Mouse (Mus musculus) embryonic facial prominence, embryonic 13.5 days (tissue): ENCODE results near the gene Vmp1. TPM values are rescaled to one million over a fixed set of nuclear protein-coding genes. Genes with fewer than 3 reads are reported as not detected.

ENCODE experiments used
- ATAC-seq: fragments of 200-750 bp; cut with Nextera tagmentation; 2 replicates; pipeline ENCODE4 v1.8.0; 2017; ENCODE audit warnings: low read depth; ENCODE audit not compliant: insufficient number of reproducible peaks, insufficient read depth, low FRiP score, low TSS enrichment
- H3K27ac ChIP-seq: fragments of 300-500 bp; sonication (generic); 2 replicates; pipeline ENCODE4 v1.5.1; 2015; ENCODE audit warnings: moderate library complexity, mild to moderate bottlenecking, inconsistent platforms
- H3K27me3 ChIP-seq: fragments of 300-500 bp; sonication (generic); 2 replicates; pipeline ENCODE4 v1.6.1; 2015; ENCODE audit warnings: mild to moderate bottlenecking, inconsistent platforms
- H3K36me3 ChIP-seq: fragments of 300-500 bp; sonication (generic); 2 replicates; pipeline ENCODE4 v1.6.1; 2015; ENCODE audit warnings: mild to moderate bottlenecking, inconsistent platforms
- H3K4me1 ChIP-seq: fragments of 300-500 bp; sonication (generic); 2 replicates; pipeline ENCODE4 v1.6.1; 2015; ENCODE audit warnings: inconsistent platforms
- H3K4me2 ChIP-seq: fragments of 300-500 bp; sonication (generic); 2 replicates; pipeline ENCODE4 v1.6.1; 2015; ENCODE audit warnings: moderate library complexity, mild to moderate bottlenecking, inconsistent platforms
- H3K4me3 ChIP-seq: fragments of 300-500 bp; sonication (generic); 2 replicates; pipeline ENCODE4 v1.5.1; 2015; ENCODE audit warnings: mild to moderate bottlenecking, inconsistent platforms
- H3K9ac ChIP-seq: fragments of 300-500 bp; sonication (generic); 2 replicates; pipeline ENCODE4 v1.6.1; 2015; ENCODE audit warnings: mild to moderate bottlenecking, inconsistent platforms
- H3K9me3 ChIP-seq: fragments of 300-500 bp; sonication (generic); 2 replicates; pipeline ENCODE4 v1.6.1; 2016; ENCODE audit warnings: inconsistent platforms
- WGBS: fragments of 180-500 bp; shearing (Covaris S2); methylation state at CpG from one replicate; pipeline ENCODE4 v1.1.7; 2015; ENCODE audit warnings: mixed read lengths; 5-methylcytosine and 5-hydroxymethylcytosine counted together
- polyA plus RNA-seq: library from polyadenylated mRNA; unstranded; fragments of >200 nt; fragmentation: Nextera tagmentation; extraction: Ambion mirVana; gene quantifications from 2 replicates; pipeline ENCODE4 v1.2.1, GENCODE M21; 2015

Gene Vmp1
- polyA plus RNA-seq, 1 experiment from 2014 or later: 86.1 TPM

GRCm38 (mm10) chr11:86586868-86587792 lies 96.5 kb downstream of the Vmp1 start:
- ATAC-seq: peak; percentile 71; the same call in 1 of the 2 replicates
- Histone ChIP-seq H3K9me3 (no peaks in the 10 kb centered on the region), H3K27ac (peak overlapping the region; percentile 76), H3K4me3 (peak overlapping the region; percentile 33), H3K4me2 (peak overlapping the region; percentile 57), H3K27me3 (no peaks in the 10 kb centered on the region), H3K9ac (peak overlapping the region; percentile 67), H3K4me1 (peaks cover 22% of the 10 kb centered on the region), H3K36me3 (0 out of 2 replicates have a peak, but pooled peaks cover 6% of the 10 kb centered on the region)
- 3% methylated on average over 15 of the region's 15 CpGs for WGBS

DNA sequence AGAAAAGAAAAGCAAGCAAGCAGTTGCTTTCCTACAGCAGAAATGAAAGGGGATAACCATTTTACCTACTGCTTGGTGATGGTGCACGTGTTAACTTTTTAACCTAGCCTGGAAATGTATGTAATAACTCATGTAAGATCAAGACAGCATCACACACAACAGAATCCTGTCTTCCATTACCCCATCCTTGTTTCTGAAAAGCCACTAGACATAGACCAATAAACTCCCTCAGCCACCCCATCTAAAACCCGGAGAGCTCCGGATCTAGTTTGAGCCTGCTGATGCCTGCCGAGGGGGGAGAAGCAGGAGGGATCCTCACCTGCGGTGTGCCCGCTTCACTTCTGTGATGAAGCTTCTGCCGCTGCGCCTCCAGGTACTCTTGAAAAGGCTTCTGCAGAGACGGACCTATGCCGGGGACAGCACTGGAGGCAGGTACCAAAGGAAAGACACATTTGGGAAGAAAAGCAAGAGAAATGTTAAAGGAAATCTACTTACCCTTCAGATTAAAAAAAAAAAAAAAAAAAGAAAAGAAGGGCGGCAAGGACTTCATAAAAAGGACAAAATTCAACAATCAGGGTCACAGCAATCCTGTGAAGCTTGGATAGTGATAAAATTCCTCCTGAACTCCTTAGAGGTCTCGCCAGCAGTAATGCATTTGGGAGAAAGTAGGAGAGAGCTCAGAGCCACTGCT lies 97.3 kb downstream of the Vmp1 start:
- H3K9ac ChIP-seq: peak overlapping the region; percentile 67
- peaks cover 25% of the 10 kb centered on the region for H3K4me1 ChIP-seq
- 23% methylated on average over 12 of the region's 12 CpGs for WGBS
- H3K4me3 ChIP-seq: peak overlapping the region; percentile 33
- H3K9me3 ChIP-seq: no peaks in the 10 kb centered on the region
- peak overlapping the region; percentile 76 for H3K27ac ChIP-seq
- H3K4me2 ChIP-seq: peak overlapping the region; percentile 57
- no peaks in the 10 kb centered on the region for H3K27me3 ChIP-seq
- 0 out of 2 replicates have a peak, but pooled peaks cover 6% of the 10 kb centered on the region for H3K36me3 ChIP-seq
- no peak for ATAC-seq

GRCm38 (mm10) chr11:86585598-86585984 lies 98.0 kb downstream of the Vmp1 start:
- no peak overlapping the region for H3K9ac ChIP-seq

GRCm38 (mm10) chr11:86584898-86585597 lies 98.6 kb downstream of the Vmp1 start:
- 68% methylated on average over 7 of the region's 7 CpGs for WGBS
- Histone ChIP-seq H3K36me3 (0 out of 2 replicates have a peak, but pooled peaks cover 6% of the 10 kb centered on the region), H3K27ac (peak overlapping the region; percentile 69), H3K4me2 (peak overlapping the region; percentile 57), H3K27me3 (no peaks in the 10 kb centered on the region), H3K4me1 (peaks cover 25% of the 10 kb centered on the region), H3K9ac (no peak overlapping the region), H3K4me3 (no peak overlapping the region), H3K9me3 (no peaks in the 10 kb centered on the region)
- no peak for ATAC-seq

More at GRCm38 (mm10) chr11:86585598-86585984, 98.0 kb downstream of the Vmp1 start:
- H3K27me3 ChIP-seq: no peaks in the 10 kb centered on the region
- H3K9me3 ChIP-seq: no peaks in the 10 kb centered on the region
- no peak for ATAC-seq
- H3K36me3 ChIP-seq: 0 out of 2 replicates have a peak, but pooled peaks cover 6% of the 10 kb centered on the region
- peak overlapping the region; percentile 69 for H3K27ac ChIP-seq
- H3K4me3 ChIP-seq: peak overlapping the region; percentile 18; the same call in 1 of the 2 replicates
- WGBS: 35% methylated on average over 3 of the region's 3 CpGs
- peaks cover 25% of the 10 kb centered on the region for H3K4me1 ChIP-seq
- peak overlapping the region; percentile 57 for H3K4me2 ChIP-seq

DNA sequence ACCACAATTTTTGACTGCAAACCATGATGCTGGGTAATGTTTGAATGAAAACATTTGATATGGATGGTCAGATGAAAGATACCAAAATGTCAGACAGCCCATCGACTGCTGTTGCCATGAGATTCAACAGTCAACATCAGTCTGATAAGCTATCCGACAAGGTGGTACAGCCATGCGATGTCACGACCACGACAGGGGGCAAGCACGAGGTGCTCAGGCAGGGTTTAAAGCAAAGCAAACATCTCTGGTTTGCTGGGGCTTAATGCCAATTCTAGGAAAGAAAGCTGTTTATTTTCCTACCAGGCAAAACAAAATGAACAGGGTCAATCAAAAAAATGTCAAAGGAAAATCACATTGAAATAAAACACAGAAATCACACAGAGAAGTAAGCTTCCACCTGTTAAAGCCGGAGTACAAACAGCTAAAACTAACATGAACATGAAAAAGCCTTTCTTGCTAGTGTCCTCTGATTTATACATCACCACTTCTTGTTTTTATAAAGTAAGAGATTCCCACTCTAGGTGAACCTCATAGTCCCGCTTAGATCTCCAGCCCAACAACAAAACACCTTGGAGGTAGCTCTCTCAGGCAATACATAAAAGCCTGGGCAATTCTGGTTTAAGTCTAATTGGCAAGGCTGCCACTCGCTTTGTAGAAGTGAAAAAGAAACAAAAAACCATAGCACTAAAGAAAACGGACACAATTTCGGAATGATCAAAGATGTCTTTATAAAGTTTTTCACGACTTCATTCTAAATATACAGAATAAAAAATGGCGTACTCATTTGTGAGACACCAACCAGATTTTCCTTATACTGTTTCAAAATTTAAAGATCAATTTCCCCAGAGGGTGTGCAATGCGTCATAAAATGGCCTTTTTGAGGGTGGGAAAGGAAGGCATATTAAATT lies 99.4 kb downstream of the Vmp1 start:
- no peak for ATAC-seq
- Histone ChIP-seq H3K27ac (no peak overlapping the region), H3K36me3 (0 out of 2 replicates have a peak, but pooled peaks cover 6% of the 10 kb centered on the region), H3K27me3 (no peaks in the 10 kb centered on the region), H3K4me2 (no peak overlapping the region), H3K4me3 (no peak overlapping the region), H3K9me3 (no peaks in the 10 kb centered on the region), H3K4me1 (peaks cover 27% of the 10 kb centered on the region), H3K9ac (no peak overlapping the region)
- 87% methylated on average over 14 of the region's 14 CpGs for WGBS

DNA sequence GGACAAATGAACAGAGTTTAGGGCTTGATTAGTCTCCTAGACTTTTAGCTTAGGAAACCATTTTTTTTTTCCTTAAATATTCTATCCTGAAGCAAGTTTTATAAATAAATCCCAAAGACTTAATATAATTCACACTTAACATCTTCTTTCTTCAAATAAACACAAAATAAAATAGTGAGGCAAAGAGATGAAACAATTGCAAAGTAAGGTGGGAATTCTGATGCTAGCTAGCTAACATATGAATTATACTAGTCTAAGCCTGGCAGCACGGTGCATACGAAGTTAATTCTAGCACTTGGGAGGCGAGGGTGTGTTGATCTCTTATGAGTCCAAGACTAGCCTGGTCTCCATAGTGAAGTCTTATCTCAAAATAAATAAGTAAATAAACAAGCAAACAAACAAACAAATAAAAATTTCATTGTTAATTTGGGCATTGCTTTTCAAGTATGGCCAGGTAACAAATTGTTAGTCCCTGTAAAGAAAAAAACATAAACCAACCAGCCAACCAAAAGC lies 100.3 kb downstream of the Vmp1 start:
- H3K27ac ChIP-seq: no peak overlapping the region
- H3K27me3 ChIP-seq: no peaks in the 10 kb centered on the region
- H3K4me2 ChIP-seq: no peak overlapping the region
- H3K9me3 ChIP-seq: no peaks in the 10 kb centered on the region
- H3K36me3 ChIP-seq: 0 out of 2 replicates have a peak, but pooled peaks cover 6% of the 10 kb centered on the region
- peaks cover 33% of the 10 kb centered on the region for H3K4me1 ChIP-seq
- H3K9ac ChIP-seq: no peak overlapping the region
- ATAC-seq: no peak
- H3K4me3 ChIP-seq: no peak overlapping the region
- 93% methylated on average over 3 of the region's 3 CpGs for WGBS

- H3K27me3 ChIP-seq: no peaks in the 10 kb centered on the region
- ATAC-seq: no peak
- no peak overlapping the region for H3K4me3 ChIP-seq
- no peaks in the 10 kb centered on the region for H3K9me3 ChIP-seq
- no peak overlapping the region for H3K4me2 ChIP-seq
- H3K4me1 ChIP-seq: peaks cover 31% of the 10 kb centered on the region
- H3K36me3 ChIP-seq: 0 out of 2 replicates have a peak, but pooled peaks cover 6% of the 10 kb centered on the region
- no peak overlapping the region for H3K9ac ChIP-seq
- H3K27ac ChIP-seq: no peak overlapping the region
- WGBS: 91% methylated on average over 7 of the region's 7 CpGs
These were observed 100.9 kb downstream of the Vmp1 start for GRCm38 (mm10) chr11:86582543-86583260.

- Histone ChIP-seq H3K36me3 (0 out of 2 replicates have a peak, but pooled peaks cover 6% of the 10 kb centered on the region), H3K4me1 (peaks cover 31% of the 10 kb centered on the region), H3K9me3 (no peaks in the 10 kb centered on the region), H3K4me3 (no peak overlapping the region), H3K9ac (no peak overlapping the region), H3K27me3 (no peaks in the 10 kb centered on the region), H3K27ac (no peak overlapping the region), H3K4me2 (no peak overlapping the region)
- ATAC-seq: no peak
- WGBS: 88% methylated on average over 12 of the region's 12 CpGs
These were observed 101.6 kb downstream of the Vmp1 start for GRCm38 (mm10) chr11:86581943-86582542.

DNA sequence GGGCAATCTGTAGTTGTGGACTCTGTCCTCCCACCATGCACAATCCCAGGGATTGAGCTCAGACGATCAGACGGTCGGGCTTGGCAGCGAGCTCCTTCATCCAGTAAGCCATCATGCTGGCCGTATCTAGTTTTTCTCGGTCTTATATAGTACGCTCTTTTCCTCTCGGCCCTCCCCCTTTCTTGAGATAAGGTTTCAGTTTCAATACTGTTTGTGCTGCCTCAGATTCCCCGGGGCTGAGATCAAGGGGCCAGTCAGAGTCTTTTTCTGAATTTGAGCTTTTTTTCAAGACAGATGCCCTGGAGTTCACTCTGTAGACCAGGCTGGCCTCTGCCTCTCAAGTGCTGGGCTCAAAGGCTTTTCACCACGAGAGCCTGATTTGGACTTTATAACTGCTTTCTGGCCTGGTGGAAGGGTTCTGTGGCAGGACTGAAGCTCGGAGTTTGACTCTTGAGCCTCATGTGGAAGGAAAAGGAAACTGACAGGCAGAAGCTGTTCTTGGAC lies 102.3 kb downstream of the Vmp1 start:
- 15% methylated on average over 11 of the region's 11 CpGs for WGBS
- H3K27ac ChIP-seq: peak overlapping the region; percentile 77
- H3K4me3 ChIP-seq: no peak overlapping the region
- H3K4me1 ChIP-seq: peaks cover 25% of the 10 kb centered on the region
- no peaks in the 10 kb centered on the region for H3K9me3 ChIP-seq
- H3K36me3 ChIP-seq: 0 out of 2 replicates have a peak, but pooled peaks cover 6% of the 10 kb centered on the region
- H3K27me3 ChIP-seq: no peaks in the 10 kb centered on the region
- peak overlapping the region; percentile 9; the same call in 1 of the 2 replicates for H3K4me2 ChIP-seq
- H3K9ac ChIP-seq: peak overlapping the region; percentile 37; the same call in 1 of the 2 replicates
- no peak for ATAC-seq
